Mouse (Mus musculus) lung, adult 2 months (tissue): Measurements from ENCODE around the gene Zrsr2.

Source experiments
- CTCF ChIP-seq: fragments of 200-500 bp; IDR thresholded peaks from 2 replicates; pipeline ENCODE4 v1.5.1; 2011; ENCODE audit warnings: mild to moderate bottlenecking, low read length, control low read depth; ENCODE audit not compliant: insufficient read depth
- POLR2A ChIP-seq: fragments of 200-500 bp; IDR thresholded peaks from 2 replicates; pipeline ENCODE4 v1.6.1; 2011; ENCODE audit warnings: low read depth, mild to moderate bottlenecking, control low read depth, low read length, borderline replicate concordance; ENCODE audit errors: extremely low read depth

DNA sequence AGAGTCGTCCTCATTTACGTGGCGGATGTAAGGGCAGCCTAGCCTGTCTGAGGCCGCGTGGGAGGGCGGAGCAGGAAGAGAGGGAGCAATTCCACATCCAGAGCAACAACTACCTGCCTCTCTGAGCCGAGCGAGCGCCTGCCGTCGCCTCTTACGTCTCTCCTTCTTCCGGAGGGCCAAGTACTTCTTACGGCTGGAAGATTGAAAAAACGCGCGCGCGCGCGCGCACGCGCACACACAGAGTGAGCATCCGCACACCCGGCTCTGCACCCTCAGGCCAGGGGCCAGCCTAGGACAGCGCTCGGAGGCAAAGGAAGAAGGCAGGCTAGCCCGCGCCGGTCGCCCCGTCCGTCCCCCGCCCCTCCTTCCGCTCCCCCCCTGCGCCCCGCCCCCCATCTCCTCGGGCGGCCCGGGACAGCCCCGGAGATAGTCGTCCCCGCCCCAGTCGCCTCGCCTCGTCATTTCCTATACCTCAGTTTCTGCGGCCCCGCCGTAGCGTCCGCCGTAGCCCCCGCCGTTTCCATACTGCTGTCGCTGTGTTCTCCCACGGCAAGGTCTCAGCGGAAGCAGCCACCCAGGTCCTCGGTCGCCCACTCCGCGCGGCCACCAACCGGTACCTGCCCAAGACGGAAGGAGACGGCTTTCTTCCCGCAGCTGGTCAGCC is 526 bp downstream of the Zrsr2 start:
- TF ChIP-seq CTCF (no peak), POLR2A (peak; percentile 62; the same call in 1 of the 2 replicates)
